ENCODE assay signal across 23 mouse cellular contexts in the genomic region with DNA sequence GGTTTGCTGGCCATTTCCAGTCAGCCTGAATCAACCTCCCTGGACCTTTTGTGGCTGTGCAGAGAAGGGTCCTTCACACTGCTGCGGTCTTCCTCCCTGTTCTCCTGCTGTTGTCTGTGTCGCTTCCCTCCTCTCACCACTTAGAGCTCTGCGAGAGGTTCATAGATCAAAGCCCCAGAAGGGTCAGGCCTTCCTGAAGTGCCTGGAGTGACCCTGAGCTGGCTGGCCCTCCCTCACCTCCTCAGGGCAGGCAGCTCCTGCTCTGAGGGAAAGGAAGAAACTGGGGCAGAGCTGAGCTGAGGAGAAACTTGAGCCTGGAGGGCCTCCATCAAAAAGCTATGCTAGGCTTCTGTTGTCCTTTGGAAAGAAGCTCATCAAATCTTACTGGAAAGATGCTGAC. TPM values are rescaled to one million over a fixed set of nuclear protein-coding genes. Genes with fewer than 3 reads are reported as not detected.
DNase-seq lines count a peak whose midpoint lies in the region; ATAC-seq and TF ChIP-seq lines count a peak whose summit lies in the region.
"Had no signal": no experiment of that assay in that cellular context is flagged by ENCODE, and none has a peak within 500 bp of the region (broad histone marks: within the 10 kb centered on the region; RNA-seq: fewer than 3 reads in every experiment).

No protein-coding gene starts in this region.

- no peaks in the 10 kb centered on the region for H3K27me3 ChIP-seq in hindbrain, embryonic 10.5 days (ENCODE audit: insufficient read depth, poor library complexity, severe bottlenecking)
- no peaks in the 10 kb centered on the region for H3K27me3 ChIP-seq in hindbrain, postnatal 0 days (ENCODE audit: insufficient read depth, low read length)
- no peaks in the 10 kb centered on the region for H3K27me3 ChIP-seq in midbrain, embryonic 13.5 days
- H3K27me3 ChIP-seq in midbrain, postnatal 0 days (ENCODE audit: insufficient read depth, low read length) = no peaks in the 10 kb centered on the region
- no peaks in the 10 kb centered on the region for H3K27me3 ChIP-seq in midbrain, embryonic 14.5 days (ENCODE audit: control insufficient read depth, insufficient read depth, low read length)
- H3K27me3 ChIP-seq: embryonic facial prominence, embryonic 15.5 days; heart, embryonic 12.5 days; hindbrain, embryonic 15.5 days; limb, embryonic 13.5 days; neural tube, embryonic 12.5 days; Patski had no signal

- H3K9ac ChIP-seq in hindbrain, postnatal 0 days (replicated peaks; ENCODE audit: low read length) = no peak overlapping the region
- H3K9ac ChIP-seq in midbrain, embryonic 13.5 days (replicated peaks) = no peak overlapping the region
- no peak overlapping the region for H3K9ac ChIP-seq in midbrain, postnatal 0 days (replicated peaks; ENCODE audit: low read length, poor library complexity, severe bottlenecking)
- no peak overlapping the region for H3K9ac ChIP-seq in midbrain, embryonic 14.5 days (replicated peaks; ENCODE audit: low read length)
- H3K9ac ChIP-seq: embryonic facial prominence, embryonic 15.5 days; hindbrain, embryonic 15.5 days; liver, embryonic 14.5 days; neural tube, embryonic 12.5 days had no signal

- no peaks in the 10 kb centered on the region for H3K36me3 ChIP-seq in hindbrain, embryonic 10.5 days
- no peaks in the 10 kb centered on the region for H3K36me3 ChIP-seq in hindbrain, postnatal 0 days (ENCODE audit: insufficient read depth, low read length)
- H3K36me3 ChIP-seq in midbrain, embryonic 13.5 days = no peaks in the 10 kb centered on the region; the same call in 1 of the 2 replicates
- no peaks in the 10 kb centered on the region for H3K36me3 ChIP-seq in midbrain, postnatal 0 days (ENCODE audit: insufficient read depth, low read length)
- H3K36me3 ChIP-seq in midbrain, embryonic 14.5 days (ENCODE audit: control insufficient read depth, insufficient read depth, low read length) = no peaks in the 10 kb centered on the region
- H3K36me3 ChIP-seq: embryonic facial prominence, embryonic 15.5 days; heart, embryonic 12.5 days; hindbrain, embryonic 15.5 days; limb, embryonic 13.5 days; neural tube, embryonic 12.5 days had no signal

- H3K4me3 ChIP-seq in hindbrain, embryonic 10.5 days = no peak overlapping the region
- H3K4me3 ChIP-seq in hindbrain, postnatal 0 days (ENCODE audit: low read length) = no peak overlapping the region
- H3K4me3 ChIP-seq in midbrain, embryonic 13.5 days (replicated peaks) = no peak overlapping the region
- H3K4me3 ChIP-seq in midbrain, postnatal 0 days (ENCODE audit: low read depth, low read length) = no peak overlapping the region
- no peak overlapping the region for H3K4me3 ChIP-seq in midbrain, embryonic 14.5 days (replicated peaks; ENCODE audit: low read depth, low read length)
- H3K4me3 ChIP-seq: embryonic facial prominence, embryonic 15.5 days; heart, embryonic 12.5 days; hindbrain, embryonic 15.5 days; limb, embryonic 13.5 days; neural tube, embryonic 12.5 days had no signal

- no peak overlapping the region for H3K4me2 ChIP-seq in hindbrain, postnatal 0 days (ENCODE audit: low read depth, low read length)
- no peak overlapping the region for H3K4me2 ChIP-seq in midbrain, embryonic 13.5 days (replicated peaks)
- no peak overlapping the region for H3K4me2 ChIP-seq in midbrain, postnatal 0 days (ENCODE audit: low read depth, low read length, poor library complexity, severe bottlenecking)
- H3K4me2 ChIP-seq in midbrain, embryonic 14.5 days (ENCODE audit: low read length) = no peak overlapping the region
- H3K4me2 ChIP-seq: embryonic facial prominence, embryonic 15.5 days; hindbrain, embryonic 15.5 days; neural tube, embryonic 12.5 days had no signal

- peaks cover 51% of the 10 kb centered on the region for H3K4me1 ChIP-seq in hindbrain, embryonic 10.5 days (replicated peaks)
- H3K4me1 ChIP-seq in hindbrain, postnatal 0 days (ENCODE audit: insufficient read depth, low read length) = 0 out of 2 replicates have a peak, but pooled peaks cover 3% of the 10 kb centered on the region
- peaks cover 54% of the 10 kb centered on the region for H3K4me1 ChIP-seq in midbrain, embryonic 13.5 days (replicated peaks)
- peaks cover 11% of the 10 kb centered on the region; the same call in 1 of the 2 replicates for H3K4me1 ChIP-seq in midbrain, postnatal 0 days (ENCODE audit: insufficient read depth, low read length)
- peaks cover 22% of the 10 kb centered on the region for H3K4me1 ChIP-seq in midbrain, embryonic 14.5 days (ENCODE audit: control insufficient read depth, insufficient read depth, low read length)
- H3K4me1 ChIP-seq: hindbrain, embryonic 15.5 days had no signal

- DNase-seq in hindbrain, embryonic 10.5 days (ENCODE audit: low spot score) = no peak
- no peak for DNase-seq in hindbrain, postnatal 0 days (ENCODE audit: low spot score)
- no peak for DNase-seq in midbrain, postnatal 0 days (ENCODE audit: low spot score)
- DNase-seq in induced T-regulatory cell, adult 2 months (ENCODE audit: low read depth) = peak; percentile 47
- no peak for DNase-seq in midbrain, embryonic 14.5 days
- no peak for DNase-seq in right cerebral cortex, postnatal 10 days (ENCODE audit: low spot score in 2 of 2)
- DNase-seq: adrenal gland, postnatal 10 days; cerebellum, adult 18-20 months; cerebellum, postnatal 25 days; heart, postnatal 14 days; kidney, adult 18-20 months; kidney, postnatal 36 days; layer of hippocampus, adult 9-11 months had no signal

- peak overlapping the region; percentile 56 for H3K27ac ChIP-seq in hindbrain, embryonic 10.5 days
- no peak overlapping the region for H3K27ac ChIP-seq in hindbrain, postnatal 0 days
- H3K27ac ChIP-seq in midbrain, embryonic 13.5 days = peak overlapping the region; percentile 32; the same call in 1 of the 2 replicates
- no peak overlapping the region for H3K27ac ChIP-seq in midbrain, postnatal 0 days (ENCODE audit: low read depth, low read length)
- H3K27ac ChIP-seq in midbrain, embryonic 14.5 days (replicated peaks; ENCODE audit: low read depth, low read length) = peak overlapping the region; percentile 57
- H3K27ac ChIP-seq: hindbrain, embryonic 15.5 days; limb, embryonic 13.5 days; liver, embryonic 14.5 days; macrophage; neural tube, embryonic 12.5 days had no signal

- 15% methylated on average over 3 of the region's 3 CpGs for WGBS in hindbrain, embryonic 10.5 days
- WGBS in hindbrain, postnatal 0 days = 42% methylated on average over 3 of the region's 3 CpGs
- WGBS in midbrain, embryonic 13.5 days = 21% methylated on average over 3 of the region's 3 CpGs
- WGBS in midbrain, postnatal 0 days = 34% methylated on average over 3 of the region's 3 CpGs
- 31% methylated on average over 3 of the region's 3 CpGs for WGBS in midbrain, embryonic 14.5 days

- TF ChIP-seq CTCF in hindbrain, postnatal 0 days (IDR thresholded peaks at IDR 0.05; ENCODE audit: low read depth) = no peak
- TF ChIP-seq CTCF in midbrain, postnatal 0 days (IDR thresholded peaks at IDR 0.05) = no peak

- H3K9me3 ChIP-seq in hindbrain, embryonic 10.5 days = no peaks in the 10 kb centered on the region
- H3K9me3 ChIP-seq in hindbrain, postnatal 0 days (ENCODE audit: low read length) = no peaks in the 10 kb centered on the region
- no peaks in the 10 kb centered on the region for H3K9me3 ChIP-seq in midbrain, embryonic 13.5 days
- no peaks in the 10 kb centered on the region for H3K9me3 ChIP-seq in midbrain, postnatal 0 days (ENCODE audit: low read length)
- H3K9me3 ChIP-seq in midbrain, embryonic 14.5 days (ENCODE audit: control insufficient read depth, low read length) = no peaks in the 10 kb centered on the region
- H3K9me3 ChIP-seq: embryonic facial prominence, embryonic 15.5 days; heart, embryonic 12.5 days; hindbrain, embryonic 15.5 days; limb, embryonic 13.5 days; neural tube, embryonic 12.5 days had no signal

- ATAC-seq in hindbrain, postnatal 0 days = no peak
- ATAC-seq in midbrain, embryonic 13.5 days = no peak
- ATAC-seq in midbrain, postnatal 0 days (ENCODE audit: low FRiP score) = no peak
- no peak for ATAC-seq in midbrain, embryonic 14.5 days (ENCODE audit: low FRiP score, low TSS enrichment)
- ATAC-seq: Patski had no signal

RNA-seq across cellular contexts. Expression of a gene that starts 45.4 kb away (rescaled TPM):
- 24.8 and 32.9 TPM in 2 replicates for polyA plus RNA-seq in hindbrain, embryonic 10.5 days (2016; fragmentation: Nextera tagmentation; extraction: Ambion mirVana)
- 5.6 and 7.2 TPM in 2 replicates for total RNA-seq in hindbrain, postnatal 0 days (2014; rRNA removed)
- polyA plus RNA-seq in hindbrain, postnatal 0 days (2015; fragmentation: Nextera tagmentation; extraction: Ambion mirVana) = 6.4 and 7.2 TPM in 2 replicates
- 80.3 and 86.0 TPM in 2 replicates for polyA plus RNA-seq in midbrain, embryonic 13.5 days (2015; fragmentation: Nextera tagmentation; extraction: Ambion mirVana)
- total RNA-seq in midbrain, postnatal 0 days (2014; rRNA removed) = 42.0 and 48.6 TPM in 2 replicates
- polyA plus RNA-seq in midbrain, postnatal 0 days (2015; fragmentation: Nextera tagmentation; extraction: Ambion mirVana) = 50.4 and 52.0 TPM in 2 replicates
- 75.4 and 93.8 TPM in 2 replicates for polyA plus RNA-seq in midbrain, embryonic 14.5 days (2014; fragmentation: Nextera tagmentation; extraction: Ambion mirVana)
- total RNA-seq: granulocyte monocyte progenitor cell, adult 5-6 weeks had no signal

Comparison
In these comparisons a context has a peak if more than half of its experiments do, and no peak if none do; other contexts are left out.
1. H3K27ac ChIP-seq: peak in hindbrain, embryonic 10.5 days (single experiment), midbrain, embryonic 13.5 days (single experiment) and midbrain, embryonic 14.5 days (single experiment); none in hindbrain, postnatal 0 days (single experiment) and midbrain, postnatal 0 days (single experiment).